Comparison of ENCODE assay signal across 32 mouse cellular contexts in genomic region chr2:110737981-110738380, GRCm38 (mm10). TPM values are rescaled to one million over a fixed set of nuclear protein-coding genes. Genes with fewer than 3 reads are reported as not detected.
"Had no signal": no experiment of that assay in that cellular context is flagged by ENCODE, and none has a peak within 500 bp of the region (broad histone marks: within the 10 kb centered on the region; RNA-seq: fewer than 3 reads in every experiment).

No protein-coding gene starts in this region.

- H3K9ac ChIP-seq: heart, embryonic 13.5 days; heart, embryonic 15.5 days; hindbrain, embryonic 13.5 days; hindbrain, embryonic 15.5 days; kidney, embryonic 15.5 days; limb, embryonic 13.5 days; limb, embryonic 15.5 days; liver, embryonic 12.5 days; liver, embryonic 14.5 days had no signal

- H3K4me1 ChIP-seq: heart, embryonic 10.5 days; heart, embryonic 13.5 days; heart, embryonic 15.5 days; hindbrain, embryonic 13.5 days; hindbrain, embryonic 15.5 days; kidney, embryonic 15.5 days; limb, embryonic 13.5 days; limb, embryonic 15.5 days; liver, embryonic 12.5 days had no signal

- ATAC-seq: hindbrain, postnatal 0 days; intestine, embryonic 16.5 days; liver, embryonic 12.5 days had no signal

- H3K9me3 ChIP-seq: heart, embryonic 10.5 days; heart, embryonic 13.5 days; heart, embryonic 15.5 days; hindbrain, embryonic 13.5 days; hindbrain, embryonic 15.5 days; kidney, embryonic 15.5 days; limb, embryonic 13.5 days; limb, embryonic 15.5 days; liver, embryonic 12.5 days had no signal

- H3K27ac ChIP-seq: gastrocnemius, adult 2 months; heart, embryonic 10.5 days; heart, embryonic 13.5 days; heart, embryonic 15.5 days; hindbrain, embryonic 13.5 days; hindbrain, embryonic 15.5 days; hindbrain, postnatal 0 days; kidney, embryonic 15.5 days; kidney, postnatal 0 days; limb, embryonic 13.5 days; limb, embryonic 15.5 days; liver, embryonic 12.5 days; liver, embryonic 14.5 days had no signal

- H3K36me3 ChIP-seq: heart, embryonic 10.5 days; heart, embryonic 13.5 days; heart, embryonic 15.5 days; hindbrain, embryonic 13.5 days; hindbrain, embryonic 15.5 days; kidney, embryonic 15.5 days; limb, embryonic 13.5 days; limb, embryonic 15.5 days; liver, embryonic 12.5 days had no signal

- H3K4me2 ChIP-seq: heart, embryonic 13.5 days; heart, embryonic 15.5 days; hindbrain, embryonic 13.5 days; hindbrain, embryonic 15.5 days; kidney, embryonic 15.5 days; limb, embryonic 13.5 days; limb, embryonic 15.5 days; liver, embryonic 12.5 days had no signal

- H3K4me3 ChIP-seq: gastrocnemius, adult 2 months; heart, embryonic 10.5 days; heart, embryonic 13.5 days; heart, embryonic 15.5 days; hindbrain, embryonic 13.5 days; hindbrain, embryonic 15.5 days; kidney, embryonic 15.5 days; limb, embryonic 13.5 days; limb, embryonic 15.5 days; liver, embryonic 12.5 days had no signal

- DNase-seq: gastrocnemius, adult 2 months; gastrocnemius, postnatal 10 days; gastrocnemius, postnatal 25 days; heart, adult 18-20 months; heart, postnatal 14 days; heart, postnatal 36 days; kidney, adult 11 months; kidney, adult 2 months; kidney, adult 9 months; kidney, postnatal 14 days; kidney, postnatal 36 days; layer of hippocampus, adult 9-11 months; left cerebral cortex, postnatal 4 days had no signal

- H3K27me3 ChIP-seq: heart, embryonic 13.5 days; heart, embryonic 15.5 days; hindbrain, embryonic 13.5 days; hindbrain, embryonic 15.5 days; kidney, embryonic 15.5 days; limb, embryonic 13.5 days; limb, embryonic 15.5 days; liver, embryonic 12.5 days had no signal

RNA-seq across cellular contexts. Expression of gene Muc15, which starts 16.8 kb away (rescaled TPM):
- polyA plus RNA-seq: heart, embryonic 10.5 days; heart, embryonic 13.5 days; heart, postnatal 0 days; hindbrain, embryonic 13.5 days; intestine, embryonic 14.5 days; intestine, embryonic 16.5 days; kidney, adult 2 months; kidney, embryonic 15.5 days; large intestine, adult 2 months; limb, embryonic 11.5 days; liver, adult 2 months; liver, embryonic 12.5 days; liver, embryonic 14.5 days; liver, embryonic 16.5 days had no signal
